In the genomic region with DNA sequence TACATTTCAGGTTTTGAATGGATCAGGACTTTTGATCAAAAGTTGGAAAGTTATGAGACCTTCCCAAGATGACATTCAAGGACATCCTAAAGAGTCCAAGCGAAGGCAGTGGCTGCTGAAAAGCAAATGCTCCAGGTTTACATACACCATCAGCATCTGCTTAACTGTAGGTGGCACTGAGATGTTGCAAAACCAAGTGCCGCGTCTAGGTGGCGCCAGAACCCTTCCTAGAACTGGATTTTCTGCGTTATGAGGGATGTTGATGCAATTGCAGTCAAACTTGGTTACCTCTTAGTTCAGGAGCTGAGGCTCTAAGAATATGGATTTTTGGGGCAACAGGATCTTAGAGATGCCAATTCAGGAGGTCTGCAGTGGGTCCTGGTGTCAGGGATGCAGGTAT, we compare ENCODE assay signal across 8 mouse cellular contexts. TPM values are rescaled to one million over a fixed set of nuclear protein-coding genes. Genes with fewer than 3 reads are reported as not detected.
DNase-seq lines count a peak whose midpoint lies in the region; ATAC-seq and TF ChIP-seq lines count a peak whose summit lies in the region.

No protein-coding gene starts in this region.

- no peak overlapping the region for H3K4me2 ChIP-seq in forebrain, postnatal 0 days (ENCODE audit: low read depth)
- H3K4me2 ChIP-seq in hindbrain, embryonic 13.5 days = no peak overlapping the region
- no peak overlapping the region for H3K4me2 ChIP-seq in midbrain, embryonic 12.5 days (replicated peaks)

- H3K4me1 ChIP-seq in forebrain, postnatal 0 days (ENCODE audit: insufficient read depth) = no peaks in the 10 kb centered on the region
- H3K4me1 ChIP-seq in hindbrain, embryonic 13.5 days (replicated peaks) = no peaks in the 10 kb centered on the region
- H3K4me1 ChIP-seq in midbrain, embryonic 12.5 days = no peaks in the 10 kb centered on the region

- H3K9ac ChIP-seq in forebrain, postnatal 0 days = no peak overlapping the region
- no peak overlapping the region for H3K9ac ChIP-seq in hindbrain, embryonic 13.5 days
- H3K9ac ChIP-seq in midbrain, embryonic 12.5 days (replicated peaks) = no peak overlapping the region

- H3K27me3 ChIP-seq in forebrain, postnatal 0 days (ENCODE audit: insufficient read depth, low read length) = no peaks in the 10 kb centered on the region
- no peaks in the 10 kb centered on the region for H3K27me3 ChIP-seq in hindbrain, embryonic 13.5 days
- H3K27me3 ChIP-seq in midbrain, embryonic 12.5 days = no peaks in the 10 kb centered on the region

- peak; percentile 86 for DNase-seq in NIH3T3 (ENCODE audit: low read depth)
- peak; percentile 46 for DNase-seq in cerebellum, adult 11 months
- DNase-seq in forebrain, postnatal 0 days = peak; percentile 95
- peak; percentile 71 for DNase-seq in left cerebral cortex, adult 11 months (ENCODE audit: low spot score)
- peak; percentile 11 for DNase-seq in skeletal muscle tissue, adult 2 months (ENCODE audit: low read depth, low spot score)

- H3K9me3 ChIP-seq in forebrain, postnatal 0 days (ENCODE audit: low read length) = no peaks in the 10 kb centered on the region
- no peaks in the 10 kb centered on the region for H3K9me3 ChIP-seq in hindbrain, embryonic 13.5 days
- H3K9me3 ChIP-seq in midbrain, embryonic 12.5 days = no peaks in the 10 kb centered on the region

- ATAC-seq in forebrain, postnatal 0 days = peak; percentile 90
- peak; percentile 79 for ATAC-seq in hindbrain, embryonic 13.5 days (ENCODE audit: low FRiP score)
- ATAC-seq in midbrain, embryonic 12.5 days (ENCODE audit: low FRiP score, low read depth) = peak; percentile 47; the same call in 1 of the 2 replicates
- no peak for ATAC-seq in inflammation-experienced regulatory T-cells, adult 6 months

- 11% methylated on average over 5 of the region's 5 CpGs for WGBS in forebrain, postnatal 0 days
- 12% methylated on average over 5 of the region's 5 CpGs for WGBS in hindbrain, embryonic 13.5 days
- 11% methylated on average over 5 of the region's 5 CpGs for WGBS in midbrain, embryonic 12.5 days

- no peak overlapping the region for H3K4me3 ChIP-seq in forebrain, postnatal 0 days (ENCODE audit: low read depth, low read length)
- H3K4me3 ChIP-seq in hindbrain, embryonic 13.5 days = no peak overlapping the region
- no peak overlapping the region for H3K4me3 ChIP-seq in midbrain, embryonic 12.5 days

- no peak overlapping the region for H3K27ac ChIP-seq in forebrain, postnatal 0 days (ENCODE audit: low read depth, low read length)
- H3K27ac ChIP-seq in hindbrain, embryonic 13.5 days = no peak overlapping the region
- H3K27ac ChIP-seq in midbrain, embryonic 12.5 days (replicated peaks) = no peak overlapping the region

- TF ChIP-seq CTCF in forebrain, postnatal 0 days (IDR thresholded peaks at IDR 0.05; ENCODE audit: low read depth) = peak; percentile 99

- no peaks in the 10 kb centered on the region for H3K36me3 ChIP-seq in forebrain, postnatal 0 days (ENCODE audit: insufficient read depth)
- no peaks in the 10 kb centered on the region for H3K36me3 ChIP-seq in hindbrain, embryonic 13.5 days
- no peaks in the 10 kb centered on the region for H3K36me3 ChIP-seq in midbrain, embryonic 12.5 days

RNA-seq across cellular contexts. Expression of a gene that starts 58.0 kb away (rescaled TPM):
- 53.8 and 70.5 TPM in 2 replicates for total RNA-seq in forebrain, postnatal 0 days (2014; rRNA removed)
- polyA plus RNA-seq in forebrain, postnatal 0 days (2015; fragmentation: Nextera tagmentation; extraction: Ambion mirVana) = 14.1 and 19.1 TPM in 2 replicates
- 28.3 and 30.6 TPM in 2 replicates for polyA plus RNA-seq in hindbrain, embryonic 13.5 days (2015; fragmentation: Nextera tagmentation; extraction: Ambion mirVana)
- 30.3 and 35.6 TPM in 2 replicates for polyA plus RNA-seq in midbrain, embryonic 12.5 days (2016; fragmentation: Nextera tagmentation; extraction: Ambion mirVana)
- 10 to 100 TPM in 2 of 3 experiments, 1 to 10 TPM in 1; 9.4 to 17.1 (median 15.0) TPM for polyA plus RNA-seq in inflammation-experienced regulatory T-cells, adult 6 months (2017; shearing (Covaris generic))

Comparison
In these comparisons a context has a peak if more than half of its experiments do, and no peak if none do; other contexts are left out.
1. DNase-seq: peak in every context shown above with its lines; median percentile 95 in forebrain, postnatal 0 days; 86 in NIH3T3; 71 in left cerebral cortex, adult 11 months; 46 in cerebellum, adult 11 months; 11 in skeletal muscle tissue, adult 2 months.